Mouse (Mus musculus): Measurements from ENCODE around the gene Lpin3. TPM values are rescaled to one million over a fixed set of nuclear protein-coding genes. Genes with fewer than 3 reads are reported as not detected.

Lpin3 gene
- 1 to 10 TPM; 1.1 to 1.5 TPM for total RNA-seq (2021)
- long read RNA-seq, experiment 1: 0 reads
- long read RNA-seq, experiment 2: 0 reads

DNA sequence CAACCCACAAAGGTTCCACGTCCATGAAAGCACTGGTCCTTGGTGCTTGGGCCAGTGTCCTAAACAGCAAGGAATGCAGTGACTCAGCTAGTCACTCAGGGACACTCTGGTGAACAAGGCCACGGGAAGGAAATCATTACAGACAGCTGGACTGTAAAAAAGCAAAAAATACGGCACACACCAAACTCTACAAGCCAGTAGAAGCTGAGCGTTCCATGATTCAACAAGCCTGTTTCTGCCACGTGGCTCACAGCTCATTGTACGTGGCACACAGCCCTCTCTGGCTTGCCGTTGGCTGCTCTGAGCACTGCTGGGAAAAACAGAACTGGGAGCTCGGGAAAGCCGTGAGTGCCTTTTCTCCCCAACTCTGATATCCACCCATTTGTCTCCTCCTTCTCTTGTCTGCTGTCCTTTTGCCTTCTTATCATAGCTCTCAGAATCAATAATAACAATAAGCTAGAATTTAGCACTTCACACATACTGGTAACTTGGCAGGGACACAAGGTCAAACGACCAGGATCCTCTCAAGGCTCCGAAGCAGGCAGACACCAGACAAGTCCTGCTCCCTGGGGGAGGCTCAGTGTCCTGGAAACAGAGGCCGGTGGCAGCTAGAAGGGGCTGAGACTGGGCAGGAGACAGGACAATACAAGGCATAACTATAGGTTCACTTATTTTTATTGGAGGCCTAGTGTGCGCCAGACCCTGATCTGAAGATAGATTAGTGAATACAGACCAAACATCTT is at the start of gene Lpin3:
Gene Lpin3, plus strand, starts transcription at position 218 of the 743 bp plus-strand sequence.
- DNase-seq (ENCODE audit: low spot score in 2 of 2): peak; percentile 46 to 72

DNA sequence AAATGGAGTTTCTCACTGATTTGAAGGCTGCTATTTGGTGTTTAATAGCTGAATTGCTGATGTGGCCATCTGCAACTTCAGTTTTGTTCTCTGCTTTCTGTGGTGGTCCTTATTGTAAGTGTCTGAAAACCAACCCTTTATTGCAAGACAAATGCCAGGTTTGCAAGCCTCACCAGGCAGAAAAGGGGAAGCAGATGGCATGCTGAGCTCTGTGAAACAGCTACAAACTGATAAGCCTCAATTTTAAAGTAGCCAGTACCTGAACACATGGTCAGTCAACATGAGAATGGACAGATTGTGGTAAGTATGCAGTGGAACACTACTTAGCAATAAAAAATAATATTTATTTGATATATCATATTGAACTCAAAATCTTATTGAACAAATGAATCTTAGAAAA is 39.6 kb upstream of the Lpin3 start:
- DNase-seq (ENCODE audit: low spot score in 2 of 2): no peak

DNA sequence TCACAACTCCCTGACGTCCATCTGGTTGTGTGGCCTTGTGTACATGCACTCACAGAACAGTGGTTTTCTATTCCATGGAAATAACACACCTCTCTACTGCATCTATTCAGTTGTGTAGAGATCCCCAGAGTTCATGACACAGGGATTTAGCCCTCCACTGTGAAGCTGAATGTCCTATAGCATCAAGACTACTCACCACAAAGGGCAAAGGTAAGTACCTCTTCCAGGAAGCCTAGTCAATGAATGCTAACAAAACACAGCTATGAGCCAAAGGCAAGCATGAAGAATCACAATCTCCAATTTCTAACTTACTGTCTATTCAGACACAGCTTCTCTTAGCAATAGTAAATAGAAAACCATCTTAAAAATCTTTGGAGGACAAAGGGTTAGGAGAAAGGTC is 32.8 kb upstream of the Lpin3 start:
- no peak for DNase-seq (ENCODE audit: low spot score in 2 of 2)

DNA sequence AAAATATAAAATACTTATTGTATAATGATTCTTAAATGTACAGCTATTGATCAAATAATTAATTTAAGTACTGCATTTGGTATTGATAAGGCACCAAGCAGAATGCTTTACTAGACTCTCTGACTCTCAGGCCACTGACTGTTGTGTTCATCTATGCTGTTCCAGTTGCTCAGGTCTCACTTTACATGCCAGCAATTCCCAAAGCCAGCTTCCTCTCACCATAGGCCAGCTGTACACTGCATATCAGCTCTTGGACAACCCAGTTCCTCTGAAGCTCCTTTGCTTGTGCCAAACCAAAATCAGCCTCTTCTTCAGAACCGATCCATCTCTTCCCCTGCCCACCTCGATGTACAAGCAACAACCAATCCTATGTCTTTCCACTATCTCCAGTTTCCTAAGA is 32.3 kb upstream of the Lpin3 start:
- DNase-seq (ENCODE audit: low spot score in 2 of 2): no peak

DNA sequence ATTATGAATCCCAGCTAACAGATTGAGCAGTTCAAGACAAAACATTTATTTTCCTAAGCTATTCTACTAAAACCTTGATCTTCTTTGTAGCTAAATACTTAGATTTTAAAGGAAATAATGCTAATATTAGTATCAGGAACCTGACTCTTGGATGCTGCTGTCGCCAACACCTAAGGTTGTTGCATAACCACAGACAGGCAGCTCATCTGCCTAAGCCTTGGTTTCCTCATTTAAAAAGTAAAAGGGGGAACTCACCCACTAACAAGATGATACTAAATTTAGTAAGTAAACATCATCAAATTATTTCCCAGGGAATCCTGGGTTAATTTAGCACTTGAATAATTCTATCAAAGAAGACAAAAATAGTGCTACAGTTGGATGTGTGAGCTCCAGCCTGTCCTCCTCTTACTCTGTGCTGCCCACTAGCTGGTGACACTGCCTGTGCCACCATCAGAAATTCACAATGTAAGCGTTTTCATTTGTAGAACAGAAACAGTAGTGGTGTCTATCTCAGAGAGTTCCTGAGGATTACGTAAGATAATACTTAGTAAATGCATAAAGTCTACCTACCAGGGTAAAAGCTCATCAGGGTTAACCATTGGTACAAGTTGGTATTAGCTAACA is 30.7 kb upstream of the Lpin3 start:
- no peak for DNase-seq (ENCODE audit: low spot score in 2 of 2)

DNA sequence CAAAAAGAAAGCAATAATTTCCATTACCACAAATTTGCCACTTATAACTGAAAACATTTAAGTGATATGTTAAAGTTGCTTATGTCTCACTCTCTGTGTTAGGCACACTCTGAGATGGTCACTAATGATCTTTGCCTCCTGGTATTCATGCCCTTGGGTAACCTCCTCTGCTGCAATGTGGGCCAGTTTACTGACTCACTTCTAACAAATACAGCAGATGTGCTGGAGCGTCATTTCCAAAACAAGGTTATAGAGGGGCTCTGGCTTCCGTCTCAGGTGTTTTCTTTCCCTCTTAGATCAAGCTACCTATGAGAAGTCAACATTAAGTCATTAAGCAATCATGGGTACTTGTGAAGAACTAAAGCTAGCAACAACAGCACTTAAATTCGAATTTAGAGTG is 30.1 kb upstream of the Lpin3 start:
- DNase-seq (ENCODE audit: low spot score in 2 of 2): no peak

DNA sequence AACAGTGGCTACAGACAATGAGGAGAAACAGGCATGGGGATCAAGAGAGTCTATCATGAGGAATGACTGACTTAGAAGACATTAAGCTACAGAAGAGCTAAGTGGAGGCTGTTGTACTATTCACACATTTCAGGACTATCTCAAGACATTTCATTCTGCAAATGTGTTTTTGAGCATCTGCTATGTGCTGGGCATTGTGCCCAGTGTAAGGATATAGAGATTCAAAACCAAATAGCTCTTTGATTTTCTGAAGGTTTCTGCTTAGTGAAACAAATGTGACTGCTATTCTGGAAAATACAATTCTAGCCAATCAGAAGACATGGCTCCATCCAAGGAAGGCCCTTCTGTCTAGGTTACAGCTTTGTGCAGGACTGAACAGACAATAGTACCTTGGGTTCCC is 25.8 kb upstream of the Lpin3 start:
- DNase-seq (ENCODE audit: low spot score in 2 of 2): peak in 1 of 2 experiments; percentile 69

DNA sequence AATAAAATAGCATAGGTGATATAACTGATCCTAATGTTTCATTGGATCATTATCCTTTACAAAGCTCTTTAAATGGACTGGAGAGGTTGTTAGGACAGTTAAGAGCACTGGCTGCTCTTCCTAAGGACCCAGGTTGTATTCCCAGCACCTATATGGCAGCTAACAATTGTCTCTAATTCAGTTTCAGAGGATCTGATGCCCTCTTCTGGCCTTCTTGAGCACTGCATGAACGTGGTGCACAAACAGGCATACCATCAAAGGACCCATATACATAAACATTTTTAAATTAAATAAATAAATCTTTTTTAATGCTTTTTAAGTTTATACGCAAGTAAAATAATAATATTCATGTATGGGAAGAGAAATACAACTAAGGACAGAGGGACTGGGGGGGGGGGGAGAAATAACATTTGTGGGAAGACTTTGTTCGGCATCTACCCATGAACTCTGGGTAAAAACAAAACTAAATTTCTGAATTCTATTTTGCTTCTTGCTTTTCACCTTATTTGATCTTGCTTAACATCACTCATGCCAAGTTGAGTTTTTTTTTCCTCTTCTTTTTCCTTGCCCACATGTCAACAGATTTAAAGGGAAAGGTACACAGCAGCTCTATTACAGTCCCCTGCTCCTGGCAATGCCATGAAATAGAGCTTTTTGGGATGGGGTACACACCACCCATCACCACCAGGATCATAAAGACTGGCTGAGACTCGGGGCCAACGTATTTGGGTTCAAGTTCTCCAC is 23.9 kb upstream of the Lpin3 start:
- DNase-seq (ENCODE audit: low spot score in 2 of 2): no peak

DNA sequence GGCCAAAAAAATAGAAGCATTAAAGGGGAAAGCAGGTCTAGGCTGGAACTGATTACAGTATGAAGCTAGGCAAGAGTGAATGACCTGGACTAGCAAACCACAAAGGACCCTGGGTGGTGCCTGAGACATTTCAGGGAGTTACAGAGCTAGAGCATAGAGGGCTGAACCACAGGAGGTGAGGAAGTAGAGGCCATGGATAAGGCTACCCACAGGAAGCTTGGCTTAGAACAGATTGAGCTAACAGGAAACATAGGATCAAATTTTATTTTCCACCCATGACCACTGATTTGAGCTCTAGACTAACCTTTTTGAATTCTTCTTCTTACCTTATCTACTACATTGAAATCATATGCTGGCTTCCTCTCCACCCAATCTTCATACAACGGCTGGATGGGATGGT is 20.1 kb upstream of the Lpin3 start:
- no peak for DNase-seq (ENCODE audit: low spot score in 2 of 2)

DNA sequence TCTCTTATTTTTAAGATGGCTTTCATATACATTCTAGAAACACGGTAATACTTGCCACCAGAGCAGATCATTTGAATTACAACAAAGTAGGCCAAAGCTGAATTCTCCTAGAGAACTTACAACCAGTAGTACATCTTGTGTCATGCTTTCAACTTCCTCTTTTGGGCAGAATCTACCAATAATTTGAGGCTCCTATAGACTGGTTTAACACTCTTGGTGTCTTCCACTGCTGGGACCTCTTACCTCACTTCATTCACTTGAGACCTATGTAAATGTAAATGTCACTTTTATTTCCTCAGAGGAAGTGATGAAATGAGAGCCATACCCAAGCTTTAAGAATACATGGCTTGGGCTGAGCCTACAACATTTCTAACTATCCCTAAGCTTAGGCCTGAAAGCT is 16.4 kb upstream of the Lpin3 start:
- DNase-seq (ENCODE audit: low spot score in 2 of 2): no peak

DNA sequence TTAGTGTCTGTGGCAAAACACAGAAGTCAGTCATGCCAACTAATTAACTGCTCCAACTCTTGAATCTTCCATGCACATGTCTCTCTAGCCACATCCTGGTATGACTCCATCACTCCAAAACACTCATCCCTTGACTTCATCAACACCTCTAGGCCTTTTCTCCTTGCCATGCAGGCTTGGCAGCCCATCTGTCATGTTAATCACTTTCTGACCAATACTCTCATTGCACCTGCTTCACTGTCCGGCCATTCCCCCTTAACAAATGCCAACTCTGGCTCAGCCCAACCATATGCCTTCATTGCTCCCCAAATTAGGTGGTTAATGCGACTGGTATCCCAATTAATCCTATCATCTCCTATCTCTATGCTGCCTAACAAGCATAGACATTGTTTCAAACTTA is 15.2 kb upstream of the Lpin3 start:
- DNase-seq (ENCODE audit: low spot score in 2 of 2): no peak

DNA sequence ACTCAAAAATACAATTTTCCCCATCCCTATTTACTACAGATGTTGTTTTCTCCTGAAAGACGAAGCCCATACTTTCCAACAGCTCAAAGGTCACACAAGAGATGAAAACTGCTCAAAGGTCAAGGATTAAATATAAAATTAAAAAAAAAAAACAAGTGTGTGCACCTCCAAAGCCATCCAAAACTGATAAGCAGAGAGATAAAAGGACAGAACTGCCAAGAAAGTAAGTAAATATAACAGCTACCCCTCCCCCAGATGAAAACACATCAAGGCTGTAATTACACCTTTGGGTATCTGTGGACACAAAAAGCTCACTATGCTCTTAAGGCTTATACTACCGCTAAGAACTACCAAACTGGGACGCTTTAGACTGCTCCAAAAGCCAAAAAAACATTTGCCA is 11.0 kb upstream of the Lpin3 start:
- DNase-seq (ENCODE audit: low spot score in 2 of 2): no peak

DNA sequence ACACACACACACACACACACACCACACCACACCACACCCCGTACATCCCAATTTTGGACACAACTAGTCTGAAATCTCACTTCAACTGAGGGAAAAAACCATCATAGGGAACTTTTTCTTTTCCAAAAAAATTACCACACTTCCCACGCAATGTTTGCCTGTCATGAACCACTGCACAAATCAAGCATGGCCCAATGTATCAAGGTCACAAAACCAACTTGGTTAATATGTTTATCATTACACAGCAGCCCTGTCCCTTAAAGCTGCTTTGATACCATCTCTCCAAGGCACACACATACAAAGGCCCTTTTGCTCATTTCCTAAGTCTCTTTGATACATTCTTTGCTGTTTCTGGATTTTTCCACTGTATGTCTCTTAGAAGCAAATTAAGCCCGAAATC is 9.2 kb upstream of the Lpin3 start:
- DNase-seq (ENCODE audit: low spot score in 2 of 2): no peak

DNA sequence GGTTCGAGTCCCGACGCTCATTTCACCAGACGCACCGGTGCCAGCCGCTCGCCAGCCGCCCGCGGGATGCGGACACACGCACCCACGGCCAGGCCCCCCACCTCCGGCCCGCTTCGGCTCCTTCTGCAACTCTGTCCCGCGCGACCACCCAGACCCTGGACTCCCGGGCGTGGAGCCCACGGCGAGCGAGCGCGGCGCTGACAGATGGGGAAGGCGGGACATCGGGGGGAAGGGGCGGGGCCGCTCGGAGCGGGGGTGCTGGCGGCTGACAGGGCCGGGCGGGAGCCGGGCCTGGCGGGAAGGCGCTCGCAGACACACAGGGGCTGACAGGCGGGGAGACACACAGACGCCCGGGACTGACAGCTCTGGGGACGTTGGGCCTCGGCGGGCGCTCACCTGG is 8.1 kb upstream of the Lpin3 start:
- DNase-seq (ENCODE audit: low spot score in 2 of 2): peak; percentile 71 to 74

DNA sequence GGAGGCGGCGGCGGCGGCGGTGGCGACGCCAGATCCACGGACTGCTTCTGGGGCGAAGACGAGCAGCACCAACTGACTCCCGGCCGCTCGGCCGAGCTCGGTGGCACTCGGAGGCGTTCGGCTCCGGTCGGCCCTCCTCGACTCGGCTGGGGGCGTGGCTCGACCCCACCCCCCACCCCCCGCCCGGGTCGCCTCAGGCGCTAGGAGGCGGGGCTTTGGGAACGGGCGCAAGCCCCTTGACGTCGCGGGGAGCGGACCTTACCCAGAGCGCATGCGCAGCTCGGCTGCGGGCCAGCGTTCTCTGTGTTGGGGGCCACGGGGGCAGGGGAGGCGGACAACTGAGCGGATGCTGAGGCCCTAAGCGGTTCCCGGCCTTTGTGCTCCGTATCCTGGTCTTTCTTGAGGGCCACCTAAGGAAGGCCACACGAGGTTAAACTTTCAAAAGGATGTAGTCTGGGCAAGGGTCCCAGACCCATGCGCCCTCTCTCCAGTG is 7.5 kb upstream of the Lpin3 start, which contains the start of gene Zhx3:
Gene Zhx3, minus strand, starts transcription at position 109 of the 493 bp plus-strand sequence.
- peak; percentile 91 to 94 for DNase-seq (ENCODE audit: low spot score in 2 of 2)

DNA sequence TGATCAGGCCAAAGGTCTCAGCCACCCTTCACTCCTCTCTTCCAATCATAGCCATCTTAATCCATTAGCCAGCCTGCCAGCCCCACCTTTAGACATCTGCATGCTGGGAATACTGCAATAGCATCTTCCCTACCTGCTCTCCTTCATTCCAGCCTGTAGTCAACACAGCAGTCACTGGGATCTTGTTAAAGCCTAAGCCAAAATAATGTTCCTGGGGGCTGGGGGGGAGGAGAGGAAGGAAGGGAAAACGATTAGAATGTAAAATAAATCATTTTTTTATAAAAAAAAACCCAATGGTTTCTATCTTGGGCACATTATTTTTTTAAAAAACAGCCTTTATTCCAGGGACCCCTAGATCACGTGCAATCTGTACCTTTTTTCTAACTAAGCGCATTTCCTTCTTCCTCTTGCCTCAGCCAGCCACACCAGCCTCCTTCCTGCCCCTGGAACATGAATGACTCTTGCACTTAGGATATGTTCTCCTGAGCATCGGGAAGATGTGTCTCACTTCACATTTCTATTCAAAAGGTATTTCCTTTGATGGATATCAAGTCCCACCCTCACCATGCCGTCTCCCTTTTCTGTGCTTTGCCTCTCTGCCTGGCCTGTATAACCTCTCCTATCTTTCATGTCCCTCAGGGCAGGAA is 6.1 kb upstream of the Lpin3 start:
- DNase-seq (ENCODE audit: low spot score in 2 of 2): no peak

DNA sequence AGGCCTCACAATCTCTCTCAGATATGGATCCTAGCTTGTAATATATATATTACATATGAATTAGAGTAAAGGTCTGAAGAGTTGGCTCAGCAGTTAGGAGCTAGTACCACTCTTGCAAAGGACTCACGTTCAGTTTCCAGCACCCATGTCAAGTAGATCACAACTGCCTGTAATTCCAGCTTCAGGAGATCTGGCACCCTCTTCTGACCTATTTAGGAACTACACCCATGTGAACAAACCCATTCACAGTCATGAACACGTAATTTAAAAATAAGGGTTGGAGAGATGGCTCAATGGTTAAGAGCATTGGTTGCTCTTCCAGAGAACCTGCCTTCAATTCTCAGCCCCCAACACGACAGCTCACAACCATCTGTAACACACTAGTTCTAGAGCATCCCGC is 4.4 kb upstream of the Lpin3 start:
- DNase-seq (ENCODE audit: low spot score in 2 of 2): no peak

DNA sequence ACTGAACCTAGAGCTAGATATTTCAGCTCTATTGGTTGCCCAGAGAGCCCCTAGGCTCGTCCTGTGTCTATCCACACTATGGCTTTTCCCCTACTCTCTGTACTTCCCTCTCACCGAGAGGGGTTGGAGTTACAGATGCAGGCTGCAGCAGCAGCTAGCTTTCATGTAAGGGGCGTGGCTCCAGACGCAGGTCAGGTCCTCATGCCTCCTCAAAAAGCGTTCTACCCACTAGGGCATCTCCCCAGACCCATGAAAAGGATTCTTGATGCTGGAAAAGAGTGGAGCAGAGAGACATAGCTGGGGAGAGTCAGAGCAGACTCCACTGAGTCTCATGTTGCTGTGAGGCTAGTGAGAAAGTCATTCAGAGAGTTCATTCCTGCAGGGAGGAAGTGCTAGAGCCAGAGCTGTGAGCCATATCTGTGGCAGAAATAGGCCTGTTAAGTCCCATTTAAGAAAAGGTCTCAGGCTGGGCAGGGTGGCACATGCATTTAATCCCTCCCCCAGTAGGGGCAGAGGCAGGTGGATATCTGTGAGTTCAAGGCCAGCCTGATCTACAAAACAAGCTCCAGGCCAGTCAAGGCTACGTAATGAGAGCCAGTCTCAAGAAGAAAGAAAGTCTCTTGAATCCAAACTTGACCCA is 1.1 kb downstream of the Lpin3 start:
- DNase-seq (ENCODE audit: low spot score in 2 of 2): no peak

DNA sequence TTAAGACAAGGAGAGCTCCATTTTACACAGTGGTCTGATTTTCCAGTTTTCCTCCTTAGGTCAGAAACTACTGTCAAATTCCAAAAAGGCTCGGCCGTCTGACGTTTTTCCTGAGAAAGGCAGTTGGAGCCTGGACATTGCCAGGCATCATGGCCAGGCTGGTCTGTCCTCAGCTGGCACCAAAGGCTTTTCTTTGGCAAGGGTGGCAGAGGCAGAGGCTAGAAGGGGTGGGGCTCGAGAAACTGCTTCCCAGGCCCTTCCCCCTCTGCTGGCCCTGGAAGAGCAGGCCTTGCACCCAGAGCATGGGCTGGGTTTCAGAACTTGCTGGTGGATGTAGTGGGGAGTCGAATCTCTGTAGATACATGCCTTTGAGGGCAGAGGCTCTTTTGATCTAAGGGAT is 2.0 kb downstream of the Lpin3 start:
- DNase-seq (ENCODE audit: low spot score in 2 of 2): peak in 1 of 2 experiments; percentile 52

DNA sequence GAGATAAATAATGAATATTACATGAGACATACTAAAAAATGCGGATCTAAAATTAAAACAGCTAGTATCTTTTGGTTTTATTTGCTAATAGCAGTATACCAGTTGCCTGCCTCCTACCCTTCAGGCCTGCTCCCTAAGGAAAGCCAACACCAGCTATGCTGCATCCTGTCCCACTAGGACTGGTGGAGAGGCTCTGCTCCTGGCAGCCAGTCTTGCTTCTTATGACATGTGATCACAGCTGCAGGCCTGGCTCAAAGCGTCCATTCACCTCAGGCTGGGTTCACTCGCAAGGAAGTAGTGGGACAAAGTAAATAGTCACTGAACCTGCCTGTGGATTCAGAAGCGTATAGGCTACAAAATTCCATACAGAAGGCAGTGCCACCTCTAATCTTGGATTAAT is 3.4 kb downstream of the Lpin3 start:
- DNase-seq (ENCODE audit: low spot score in 2 of 2): no peak

DNA sequence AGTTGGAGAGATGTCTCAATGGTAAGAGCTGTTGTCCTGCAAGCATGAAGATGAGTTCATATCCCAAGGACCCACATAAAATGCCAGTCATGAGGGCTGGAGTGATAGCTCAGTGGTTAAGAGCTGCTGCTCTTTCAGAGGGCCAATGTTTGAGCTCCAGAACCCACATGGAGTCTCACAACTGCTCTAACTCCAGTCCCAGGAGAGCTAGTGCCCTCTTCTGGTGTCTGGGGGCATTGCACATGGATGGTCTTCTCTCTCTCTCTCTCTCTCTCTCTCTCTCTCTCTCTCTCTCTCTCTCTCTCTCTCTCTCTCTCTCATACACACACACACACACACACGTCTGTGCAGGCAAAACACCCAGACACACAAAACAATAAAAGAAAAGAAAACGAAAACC is 4.4 kb downstream of the Lpin3 start:
- DNase-seq (ENCODE audit: low spot score in 2 of 2): no peak

All from layer of hippocampus, postnatal 14 days (tissue).